Mouse (Mus musculus): ENCODE data around the gene Eif4b. TPM values are rescaled to one million over a fixed set of nuclear protein-coding genes. Genes with fewer than 3 reads are reported as not detected.

The Eif4b gene
- 100 to 1,000 TPM; 225 to 261 TPM for total RNA-seq (2021)
- long read RNA-seq, experiment 1, transcript Eif4b-201 (15 exons, 3,854 nt) = major isoform, 106 of 174 reads
- long read RNA-seq, experiment 1, partial matches to known transcripts = 54 of 174 reads
- long read RNA-seq, experiment 1, other reads (novel, unspliced or antisense) = 14 of 174 reads
- long read RNA-seq, experiment 2, transcript Eif4b-201 (15 exons, 3,854 nt) = major isoform, 26 of 34 reads
- long read RNA-seq, experiment 2, partial matches to known transcripts = 4 of 34 reads
- long read RNA-seq, experiment 2, other reads (novel, unspliced or antisense) = 4 of 34 reads

- DNase-seq = peak; percentile 99 to 100
Observed at GRCm38 (mm10) chr15:102073559-102074069, at the start of gene Eif4b. Gene Eif4b (plus strand): TSS chr15:102073773.

DNA sequence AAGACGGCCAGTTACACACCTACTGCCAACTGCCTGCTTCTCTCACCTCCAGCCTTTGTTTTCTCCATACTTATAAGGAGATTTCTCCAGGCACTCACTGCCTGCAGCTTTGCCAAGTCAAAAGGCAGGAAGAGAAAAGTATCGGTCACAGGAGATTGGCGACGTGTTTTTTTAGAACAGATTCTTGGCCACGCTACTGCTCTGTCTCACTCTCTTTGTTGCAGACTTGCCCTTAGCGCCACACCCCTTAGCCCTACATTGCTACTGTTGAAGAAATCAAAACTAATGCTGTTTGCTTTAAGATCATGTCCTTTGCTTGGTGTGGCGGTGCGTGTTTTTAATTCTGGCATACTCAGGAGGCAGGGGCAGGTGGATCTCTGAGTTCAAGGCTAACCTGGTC, 49.7 kb upstream of the Eif4b start:
- DNase-seq = no peak

- DNase-seq = no peak
Observed at GRCm38 (mm10) chr15:102025136-102025872, 48.3 kb upstream of the Eif4b start.

DNA sequence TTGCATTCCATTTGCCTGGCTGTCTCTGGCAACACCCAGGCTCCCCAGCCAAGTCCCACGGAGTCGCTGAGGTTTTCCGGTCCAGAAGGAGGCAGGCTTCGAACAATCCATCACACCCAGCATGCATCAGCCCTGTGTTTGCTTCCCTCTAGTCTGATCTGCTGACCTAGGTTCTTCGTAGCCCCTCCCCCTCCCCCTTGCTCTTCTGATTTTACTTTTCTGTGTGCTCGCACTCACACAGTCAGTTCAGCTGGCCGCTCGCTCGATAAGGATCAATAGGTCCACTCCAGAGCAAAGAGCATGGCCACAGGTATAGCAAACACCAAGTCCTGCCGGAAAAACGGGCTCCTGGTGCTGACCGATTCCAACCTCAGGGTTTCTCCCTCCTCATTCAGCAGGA, 47.1 kb upstream of the Eif4b start:
- DNase-seq = no peak

DNA sequence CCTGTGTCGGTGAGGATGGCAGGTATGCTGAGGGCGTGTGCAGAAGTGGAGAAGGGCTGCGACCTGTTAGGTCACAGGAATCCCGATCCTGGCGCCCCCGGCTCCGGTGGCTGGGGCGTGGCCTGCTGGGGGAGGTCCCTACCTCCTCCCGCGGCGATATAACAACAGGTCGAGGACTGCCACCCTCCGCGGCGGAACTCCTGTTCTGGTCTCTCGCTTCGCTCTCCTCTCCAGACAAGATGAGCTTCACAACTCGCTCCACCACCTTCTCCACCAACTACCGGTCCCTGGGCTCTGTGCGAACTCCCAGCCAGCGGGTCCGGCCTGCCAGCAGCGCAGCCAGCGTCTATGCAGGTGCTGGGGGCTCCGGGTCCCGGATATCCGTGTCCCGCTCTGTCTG, 45.5 kb upstream of the Eif4b start, which contains the start of gene Krt18:
Krt18 (plus strand) TSS at position 141 of the 400 bp plus-strand sequence.
- DNase-seq = peak; percentile 17 to 37

- no peak for DNase-seq
Observed at GRCm38 (mm10) chr15:102034121-102035053, 39.2 kb upstream of the Eif4b start.

DNA sequence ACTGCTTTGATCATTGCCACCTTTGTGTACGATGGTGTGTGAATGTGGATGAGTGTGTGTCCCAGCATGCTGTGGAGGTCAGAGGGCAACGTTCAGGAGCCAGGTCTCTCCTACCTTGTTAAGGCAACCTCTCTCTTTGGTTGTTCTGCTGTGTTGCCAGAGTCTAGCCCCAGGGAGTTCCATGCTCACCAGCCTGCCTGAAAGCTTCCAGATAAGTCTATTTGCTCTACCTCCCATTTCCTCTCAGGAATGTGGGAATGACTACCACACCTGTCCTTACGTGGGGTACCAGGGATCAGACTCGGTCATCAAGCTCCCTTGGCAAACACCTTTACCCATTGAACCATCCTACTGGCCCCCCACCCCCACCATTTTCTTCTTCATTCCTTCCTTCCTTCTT, 33.3 kb upstream of the Eif4b start:
- no peak for DNase-seq

- DNase-seq = peak in 1 of 2 experiments; percentile 8
Observed at GRCm38 (mm10) chr15:102041951-102042350, 31.6 kb upstream of the Eif4b start.

- no peak for DNase-seq
Observed at GRCm38 (mm10) chr15:102044745-102045144, 28.8 kb upstream of the Eif4b start.

DNA sequence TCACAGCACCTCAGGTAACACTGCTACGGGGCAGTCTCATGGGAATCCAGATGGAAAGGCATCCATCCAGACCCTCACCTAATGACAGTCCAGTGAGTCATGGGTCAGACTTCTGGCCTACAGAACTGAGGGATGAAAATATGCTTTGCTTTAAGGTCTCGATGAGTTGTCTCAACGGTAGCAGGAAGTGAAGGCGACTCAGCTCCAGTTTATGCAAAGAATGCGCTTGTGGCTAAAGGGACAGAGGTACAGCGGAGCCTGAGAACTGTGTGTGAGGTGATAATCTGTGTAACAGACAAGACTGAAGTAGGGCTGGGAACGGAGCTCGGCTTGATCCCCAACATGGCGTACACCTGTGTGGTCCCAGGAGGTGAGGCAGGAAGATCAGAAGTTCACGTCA, 27.9 kb upstream of the Eif4b start:
- no peak for DNase-seq

DNA sequence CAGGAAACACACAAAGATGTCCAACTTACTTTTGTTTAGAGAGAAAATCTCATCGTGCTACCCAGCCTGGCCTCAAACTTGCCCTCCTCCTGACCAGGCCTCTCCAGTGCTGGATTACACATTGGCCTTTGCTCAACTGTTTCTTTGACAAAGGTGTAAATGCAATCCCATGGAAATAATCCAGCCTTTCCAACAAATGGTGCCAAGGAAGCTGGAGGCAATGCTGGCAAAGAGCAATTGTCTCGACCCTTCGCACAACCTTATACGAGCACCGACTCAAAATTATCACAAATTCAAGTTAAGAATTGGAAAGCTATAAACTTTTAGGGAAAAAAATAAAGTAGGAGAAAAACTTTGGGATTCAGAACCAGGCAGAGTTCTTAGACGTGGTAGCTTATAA, 25.6 kb upstream of the Eif4b start:
- DNase-seq = no peak

DNA sequence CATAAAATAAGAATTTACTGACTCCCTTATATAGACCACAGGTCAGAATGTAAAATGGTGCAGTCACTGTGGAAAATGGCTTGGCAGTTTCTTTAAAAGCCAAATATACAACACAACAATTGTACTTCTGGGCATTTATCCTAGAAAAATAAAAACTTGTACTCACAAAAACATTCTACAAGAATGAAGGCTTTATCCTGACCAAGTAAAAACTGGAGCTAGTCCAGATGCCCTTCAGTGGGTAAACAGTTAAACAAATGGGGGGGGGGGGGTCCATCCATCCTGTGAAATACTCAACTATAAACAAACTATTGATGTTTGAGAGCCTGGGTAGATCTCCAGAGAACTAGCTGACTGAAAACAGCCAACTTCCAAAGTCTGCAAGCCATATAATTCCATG, 23.7 kb upstream of the Eif4b start:
- DNase-seq = no peak

- peak; percentile 71 to 79 for DNase-seq
Observed at GRCm38 (mm10) chr15:102051920-102052683, 21.5 kb upstream of the Eif4b start.

- DNase-seq = peak; percentile 74 to 78
Observed at GRCm38 (mm10) chr15:102056495-102057174, 16.9 kb upstream of the Eif4b start.

- DNase-seq = peak; percentile 94 to 97
Observed at GRCm38 (mm10) chr15:102065661-102066325, 7.8 kb upstream of the Eif4b start.

- no peak for DNase-seq
Observed at GRCm38 (mm10) chr15:102070476-102071467, 2.8 kb upstream of the Eif4b start.

GRCm38 (mm10) chr15:102072963-102073558, 512 bp upstream of the Eif4b start:
- DNase-seq = no peak

DNA sequence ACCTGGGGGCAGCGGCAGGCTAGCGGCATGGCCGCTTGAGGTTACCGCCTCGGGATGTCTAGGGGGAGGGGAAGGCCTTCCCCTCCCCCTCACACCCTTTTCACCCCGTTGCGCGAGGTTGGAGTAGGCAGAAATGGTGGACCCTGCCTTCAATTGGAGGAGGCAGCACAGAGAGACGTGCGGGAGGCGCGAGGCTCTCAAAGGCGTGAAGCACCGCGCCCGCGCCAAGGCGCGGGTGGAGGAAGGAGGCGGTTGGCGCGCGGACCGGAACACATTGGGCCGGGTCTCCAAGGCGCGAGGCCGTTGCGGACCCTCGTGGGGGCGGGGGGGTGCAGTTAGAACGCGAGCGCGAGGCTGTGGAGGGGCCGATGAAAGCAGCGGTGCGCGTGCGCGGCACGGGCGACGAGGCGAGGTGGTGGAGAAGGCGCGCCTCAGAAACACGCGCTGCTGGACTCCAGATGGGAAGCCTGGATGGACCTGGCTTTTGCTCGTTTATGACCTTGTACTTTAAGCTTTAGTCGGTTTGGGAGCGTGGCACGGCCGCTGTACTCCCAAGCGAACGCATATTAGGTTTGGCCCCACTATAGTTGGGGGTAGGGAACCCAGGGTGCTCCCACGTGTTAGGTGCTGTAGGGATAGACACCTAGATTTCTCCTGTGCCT, 628 bp downstream of the Eif4b start:
- DNase-seq = peak; percentile 75 to 80
